Mouse (Mus musculus): ENCODE results near the gene Olfr203. TPM values are rescaled to one million over a fixed set of nuclear protein-coding genes. Genes with fewer than 3 reads are reported as not detected.
"Not testable (repeated sequence)": the region's sequence is repeated elsewhere in the genome, so short reads cannot be mapped to it uniquely, and the experiment has no call there.

The Olfr203 gene
- not detected in 2 replicates for polyA plus RNA-seq (2015; fragmentation: Nextera tagmentation; extraction: Ambion mirVana)

- Histone ChIP-seq H3K9me3 (replicated peaks; ENCODE audit: control insufficient read depth, low read length, poor library complexity, severe bottlenecking) (no peaks in the 10 kb centered on the region), H3K36me3 (ENCODE audit: control insufficient read depth, insufficient read depth, low read length) (no peaks in the 10 kb centered on the region), H3K4me1 (ENCODE audit: control insufficient read depth, insufficient read depth, low read length) (no peaks in the 10 kb centered on the region), H3K27me3 (ENCODE audit: control insufficient read depth, insufficient read depth, low read depth, low read length) (no peaks in the 10 kb centered on the region), H3K4me3 (ENCODE audit: low read depth, low read length) (no peak within 1 kb of the TSS), H3K27ac (ENCODE audit: low read length) (no peak within 1 kb of the TSS), H3K4me2 (ENCODE audit: low read length) (no peak within 1 kb of the TSS), H3K9ac (ENCODE audit: low read depth, low read length) (no peak within 1 kb of the TSS)
- 88% methylated on average over 2 of the region's 2 CpGs for WGBS
- no peak for ATAC-seq
Observed at GRCm38 (mm10) chr16:59298581-59298980, at the start of gene Olfr203. TSS of gene Olfr203 (plus strand) at chr16:59298881.

- H3K4me2 ChIP-seq (ENCODE audit: low read length), result no peak overlapping the region
- H3K27me3 ChIP-seq (ENCODE audit: control insufficient read depth, insufficient read depth, low read depth, low read length), result no peaks in the 10 kb centered on the region
- no peak overlapping the region for H3K27ac ChIP-seq (ENCODE audit: low read length)
- no peaks in the 10 kb centered on the region for H3K36me3 ChIP-seq (ENCODE audit: control insufficient read depth, insufficient read depth, low read length)
- no peaks in the 10 kb centered on the region for H3K9me3 ChIP-seq (replicated peaks; ENCODE audit: control insufficient read depth, low read length, poor library complexity, severe bottlenecking)
- no peak overlapping the region for H3K9ac ChIP-seq (ENCODE audit: low read depth, low read length)
- H3K4me3 ChIP-seq (ENCODE audit: low read depth, low read length), result no peak overlapping the region
- H3K4me1 ChIP-seq (ENCODE audit: control insufficient read depth, insufficient read depth, low read length), result no peaks in the 10 kb centered on the region
- no peak for ATAC-seq
- 88% methylated on average over 17 of the region's 17 CpGs for WGBS
Observed at GRCm38 (mm10) chr16:59249684-59250083, 49.0 kb upstream of the Olfr203 start.

GRCm38 (mm10) chr16:59269097-59269496 is 29.6 kb upstream of the Olfr203 start:
- H3K4me3 ChIP-seq (ENCODE audit: low read depth, low read length); H3K9me3 ChIP-seq (replicated peaks; ENCODE audit: control insufficient read depth, low read length, poor library complexity, severe bottlenecking); H3K4me2 ChIP-seq (ENCODE audit: low read length); H3K36me3 ChIP-seq (ENCODE audit: control insufficient read depth, insufficient read depth, low read length); H3K4me1 ChIP-seq (ENCODE audit: control insufficient read depth, insufficient read depth, low read length); H3K27me3 ChIP-seq (ENCODE audit: control insufficient read depth, insufficient read depth, low read depth, low read length); H3K27ac ChIP-seq (ENCODE audit: low read length); ATAC-seq; H3K9ac ChIP-seq (ENCODE audit: low read depth, low read length): not testable (repeated sequence)
- 83% methylated on average over 4 of the region's 4 CpGs for WGBS

- H3K4me2 ChIP-seq (ENCODE audit: low read length); ATAC-seq: not testable (repeated sequence)
- 86% methylated on average over 4 of the region's 4 CpGs for WGBS
Observed at GRCm38 (mm10) chr16:59272532-59272931, 26.1 kb upstream of the Olfr203 start, which contains the start of gene Olfr201. TSS of gene Olfr201 (minus strand) at chr16:59272632.

GRCm38 (mm10) chr16:59280542-59280941 is 18.1 kb upstream of the Olfr203 start:
- H3K27me3 ChIP-seq (ENCODE audit: control insufficient read depth, insufficient read depth, low read depth, low read length), result no peaks in the 10 kb centered on the region
- H3K27ac ChIP-seq (ENCODE audit: low read length), result no peak overlapping the region
- ATAC-seq, result no peak
- H3K4me1 ChIP-seq (ENCODE audit: control insufficient read depth, insufficient read depth, low read length), result no peaks in the 10 kb centered on the region
- H3K4me2 ChIP-seq (ENCODE audit: low read length), result no peak overlapping the region
- no peak overlapping the region for H3K4me3 ChIP-seq (ENCODE audit: low read depth, low read length)
- H3K36me3 ChIP-seq (ENCODE audit: control insufficient read depth, insufficient read depth, low read length), result no peaks in the 10 kb centered on the region
- no peaks in the 10 kb centered on the region for H3K9me3 ChIP-seq (replicated peaks; ENCODE audit: control insufficient read depth, low read length, poor library complexity, severe bottlenecking)
- WGBS, result 83% methylated on average over 3 of the region's 3 CpGs
- no peak overlapping the region for H3K9ac ChIP-seq (ENCODE audit: low read depth, low read length)

More at GRCm38 (mm10) chr16:59272532-59272931, 26.1 kb upstream of the Olfr203 start, which contains the start of gene Olfr201:
- H3K4me1 ChIP-seq (ENCODE audit: control insufficient read depth, insufficient read depth, low read length); H3K9ac ChIP-seq (ENCODE audit: low read depth, low read length); H3K4me3 ChIP-seq (ENCODE audit: low read depth, low read length); H3K27ac ChIP-seq (ENCODE audit: low read length); H3K9me3 ChIP-seq (replicated peaks; ENCODE audit: control insufficient read depth, low read length, poor library complexity, severe bottlenecking); H3K36me3 ChIP-seq (ENCODE audit: control insufficient read depth, insufficient read depth, low read length); H3K27me3 ChIP-seq (ENCODE audit: control insufficient read depth, insufficient read depth, low read depth, low read length): not testable (repeated sequence)

- Histone ChIP-seq H3K4me3 (ENCODE audit: low read depth, low read length) (no peak overlapping the region), H3K9me3 (replicated peaks; ENCODE audit: control insufficient read depth, low read length, poor library complexity, severe bottlenecking) (no peaks in the 10 kb centered on the region), H3K4me1 (ENCODE audit: control insufficient read depth, insufficient read depth, low read length) (no peaks in the 10 kb centered on the region), H3K9ac (ENCODE audit: low read depth, low read length) (no peak overlapping the region), H3K27me3 (ENCODE audit: control insufficient read depth, insufficient read depth, low read depth, low read length) (no peaks in the 10 kb centered on the region), H3K36me3 (ENCODE audit: control insufficient read depth, insufficient read depth, low read length) (no peaks in the 10 kb centered on the region), H3K27ac (ENCODE audit: low read length) (no peak overlapping the region), H3K4me2 (ENCODE audit: low read length) (no peak overlapping the region)
- WGBS, result 79% methylated on average over 1 of the region's 1 CpGs
- ATAC-seq, result no peak
Observed at GRCm38 (mm10) chr16:59283476-59283875, 15.2 kb upstream of the Olfr203 start.

- no peak within 1 kb of the TSS for H3K4me2 ChIP-seq (ENCODE audit: low read length)
- 85% methylated on average over 1 of the region's 1 CpGs for WGBS
- no peaks in the 10 kb centered on the region for H3K27me3 ChIP-seq (ENCODE audit: control insufficient read depth, insufficient read depth, low read depth, low read length)
- H3K4me3 ChIP-seq (ENCODE audit: low read depth, low read length), result no peak within 1 kb of the TSS
- no peak within 1 kb of the TSS for H3K27ac ChIP-seq (ENCODE audit: low read length)
- ATAC-seq, result no peak
- no peaks in the 10 kb centered on the region for H3K36me3 ChIP-seq (ENCODE audit: control insufficient read depth, insufficient read depth, low read length)
- H3K4me1 ChIP-seq (ENCODE audit: control insufficient read depth, insufficient read depth, low read length), result no peaks in the 10 kb centered on the region
- no peaks in the 10 kb centered on the region for H3K9me3 ChIP-seq (replicated peaks; ENCODE audit: control insufficient read depth, low read length, poor library complexity, severe bottlenecking)
- H3K9ac ChIP-seq (ENCODE audit: low read depth, low read length), result no peak within 1 kb of the TSS
Observed at GRCm38 (mm10) chr16:59286693-59287092, 12.0 kb upstream of the Olfr203 start, which contains the start of gene Olfr202. TSS of gene Olfr202 (minus strand) at chr16:59286793.

GRCm38 (mm10) chr16:59287576-59287975 is 11.1 kb upstream of the Olfr203 start:
- WGBS, result 83% methylated on average over 9 of the region's 9 CpGs
- not testable (repeated sequence) for H3K4me2 ChIP-seq (ENCODE audit: low read length); H3K4me1 ChIP-seq (ENCODE audit: control insufficient read depth, insufficient read depth, low read length)

GRCm38 (mm10) chr16:59318148-59318547 is 19.5 kb downstream of the Olfr203 start, which contains the start of gene Olfr204:
TSS of gene Olfr204 (minus strand) at chr16:59318248.
- H3K4me3 ChIP-seq (ENCODE audit: low read depth, low read length), result no peak within 1 kb of the TSS
- H3K9ac ChIP-seq (ENCODE audit: low read depth, low read length), result no peak within 1 kb of the TSS
- ATAC-seq, result no peak
- no peak within 1 kb of the TSS for H3K4me2 ChIP-seq (ENCODE audit: low read length)
- H3K27me3 ChIP-seq (ENCODE audit: control insufficient read depth, insufficient read depth, low read depth, low read length), result no peaks in the 10 kb centered on the region
- no peaks in the 10 kb centered on the region for H3K9me3 ChIP-seq (replicated peaks; ENCODE audit: control insufficient read depth, low read length, poor library complexity, severe bottlenecking)
- no peaks in the 10 kb centered on the region for H3K36me3 ChIP-seq (ENCODE audit: control insufficient read depth, insufficient read depth, low read length)
- H3K27ac ChIP-seq (ENCODE audit: low read length), result no peak within 1 kb of the TSS
- no peaks in the 10 kb centered on the region for H3K4me1 ChIP-seq (ENCODE audit: control insufficient read depth, insufficient read depth, low read length)

More at GRCm38 (mm10) chr16:59287576-59287975, 11.1 kb upstream of the Olfr203 start:
- not testable (repeated sequence) for H3K36me3 ChIP-seq (ENCODE audit: control insufficient read depth, insufficient read depth, low read length); H3K4me3 ChIP-seq (ENCODE audit: low read depth, low read length); H3K27me3 ChIP-seq (ENCODE audit: control insufficient read depth, insufficient read depth, low read depth, low read length); H3K27ac ChIP-seq (ENCODE audit: low read length); H3K9me3 ChIP-seq (replicated peaks; ENCODE audit: control insufficient read depth, low read length, poor library complexity, severe bottlenecking); H3K9ac ChIP-seq (ENCODE audit: low read depth, low read length); ATAC-seq
